Mouse (Mus musculus) spleen, adult 2 months (tissue): ENCODE data around the gene Psmb9. TPM values are rescaled to one million over a fixed set of nuclear protein-coding genes. Genes with fewer than 3 reads are reported as not detected.
A peak's percentile ranks its signal among the peaks of the same experiment; 100 is the strongest.
"Not testable (repeated sequence)": the region's sequence is repeated elsewhere in the genome, so short reads cannot be mapped to it uniquely, and the experiment has no call there.

ENCODE experiments used
- DNase-seq, 2 experiments: peaks; one replicate each; pipeline versions ENCODE4 v3.0.0 to v3.0.0-alpha.2; 2012 to 2021; ENCODE audit warnings: low spot score in 2 of 2, low read depth in 1 of 2
- H3K27ac ChIP-seq: fragments of 200-500 bp; 2 replicates; pipeline ENCODE4 v1.5.1; 2012; ENCODE audit warnings: low read length, inconsistent platforms; ENCODE audit not compliant: insufficient read depth
- H3K27me3 ChIP-seq: fragments of 200-500 bp; 2 replicates; pipeline ENCODE4 v1.6.1; 2012; ENCODE audit warnings: mild to moderate bottlenecking, moderate library complexity, low read length, inconsistent platforms; ENCODE audit not compliant: control insufficient read depth, insufficient read depth
- H3K36me3 ChIP-seq: fragments of 200-500 bp; 2 replicates; pipeline ENCODE4 v1.6.1; 2012; ENCODE audit warnings: mild to moderate bottlenecking, low read length, inconsistent platforms; ENCODE audit not compliant: control insufficient read depth, insufficient read depth
- H3K4me1 ChIP-seq: fragments of 200-500 bp; 2 replicates; pipeline ENCODE4 v1.6.1; 2011; ENCODE audit warnings: inconsistent platforms; ENCODE audit not compliant: control insufficient read depth, insufficient read depth, insufficient read length
- H3K4me3 ChIP-seq: fragments of 200-500 bp; 2 replicates; pipeline ENCODE4 v1.5.1; 2011; ENCODE audit warnings: mild to moderate bottlenecking, inconsistent platforms; ENCODE audit not compliant: insufficient read depth, insufficient read length; ENCODE audit errors: extremely low read depth
- CTCF ChIP-seq: fragments of 200-500 bp; IDR thresholded peaks from 2 replicates; pipeline ENCODE4 v1.5.1; 2011; ENCODE audit warnings: mild to moderate bottlenecking, inconsistent platforms; ENCODE audit not compliant: insufficient read depth, insufficient read length, insufficient replicate concordance; ENCODE audit errors: extremely low read depth
- POLR2A ChIP-seq: fragments of 200-500 bp; IDR thresholded peaks from 2 replicates; pipeline ENCODE4 v1.6.1; 2011; ENCODE audit warnings: low read depth, low read length, inconsistent platforms
- WGBS: fragments of 180-500 bp; shearing (Covaris S2); methylation state at CpG from one replicate; pipeline ENCODE4 v1.1.7; 2018; 5-methylcytosine and 5-hydroxymethylcytosine counted together
- polyA plus RNA-seq: library from polyadenylated mRNA; depleted of rRNA; stranded (reverse); fragments of >200 nt; gene quantifications from 2 replicates; pipeline ENCODE4 v1.2.3, GENCODE M21; 2012

Gene Psmb9
- polyA plus RNA-seq, 1 experiment: 159 TPM

GRCm38 (mm10) chr17:34224816-34225215 lies 37.3 kb upstream of the Psmb9 start:
- Histone ChIP-seq H3K4me3 (no peak overlapping the region), H3K27ac (no peak overlapping the region), H3K36me3 (no peaks in the 10 kb centered on the region), H3K27me3 (no peaks in the 10 kb centered on the region), H3K4me1 (no peaks in the 10 kb centered on the region)
- 98% methylated on average over 3 of the region's 3 CpGs for WGBS
- TF ChIP-seq POLR2A (no peak), CTCF (no peak)
- DNase-seq: peak in 1 of 2 experiments; percentile 1

GRCm38 (mm10) chr17:34220401-34220800 lies 32.8 kb upstream of the Psmb9 start:
- 83% methylated on average over 3 of the region's 16 CpGs for WGBS

GRCm38 (mm10) chr17:34219801-34220200 lies 32.2 kb upstream of the Psmb9 start:
- not testable (repeated sequence) for H3K4me1 ChIP-seq, H3K27me3 ChIP-seq, DNase-seq, H3K27ac ChIP-seq, H3K4me3 ChIP-seq
- 96% methylated on average over 6 of the region's 7 CpGs for WGBS
- H3K36me3 ChIP-seq: peaks cover 24% of the 10 kb centered on the region

More at GRCm38 (mm10) chr17:34220401-34220800, 32.8 kb upstream of the Psmb9 start:
- not testable (repeated sequence) for H3K4me1 ChIP-seq, H3K27me3 ChIP-seq, DNase-seq, H3K4me3 ChIP-seq, H3K27ac ChIP-seq
- H3K36me3 ChIP-seq: peaks cover 20% of the 10 kb centered on the region

- peaks cover 30% of the 10 kb centered on the region for H3K36me3 ChIP-seq
- 87% methylated on average over 7 of the region's 11 CpGs for WGBS
- peak in 1 of 2 experiments; percentile 55 for DNase-seq
- H3K4me1 ChIP-seq, H3K4me3 ChIP-seq, H3K27me3 ChIP-seq, H3K27ac ChIP-seq: not testable (repeated sequence)
- TF ChIP-seq CTCF: peak; percentile 60; the same call in 1 of the 2 replicates
Observed at GRCm38 (mm10) chr17:34219096-34219495, 31.5 kb upstream of the Psmb9 start.

GRCm38 (mm10) chr17:34218675-34219074 lies 31.1 kb upstream of the Psmb9 start:
- no peak for TF ChIP-seq CTCF
- no peak for TF ChIP-seq POLR2A
- Histone ChIP-seq H3K36me3 (peaks cover 34% of the 10 kb centered on the region), H3K4me1 (no peaks in the 10 kb centered on the region), H3K4me3 (no peak overlapping the region), H3K27ac (peak overlapping the region; percentile 54), H3K27me3 (no peaks in the 10 kb centered on the region)
- DNase-seq: peak in 1 of 2 experiments; percentile 8
- WGBS: 78% methylated on average over 11 of the region's 11 CpGs

GRCm38 (mm10) chr17:34217986-34218385 lies 30.4 kb upstream of the Psmb9 start:
- Histone ChIP-seq H3K4me3 (no peak overlapping the region), H3K27me3 (no peaks in the 10 kb centered on the region), H3K36me3 (peaks cover 39% of the 10 kb centered on the region), H3K4me1 (no peaks in the 10 kb centered on the region), H3K27ac (peak overlapping the region; percentile 54; the same call in 1 of the 2 replicates)
- DNase-seq: peak in 1 of 2 experiments; percentile 2
- no peak for TF ChIP-seq CTCF
- no peak for TF ChIP-seq POLR2A
- 86% methylated on average over 5 of the region's 5 CpGs for WGBS

GRCm38 (mm10) chr17:34217216-34217928 lies 29.8 kb upstream of the Psmb9 start:
- DNase-seq: peak in 1 of 2 experiments; percentile 2
- TF ChIP-seq CTCF (no peak), POLR2A (no peak)

More at GRCm38 (mm10) chr17:34217216-34217928, 29.8 kb upstream of the Psmb9 start:
- 86% methylated on average over 8 of the region's 8 CpGs for WGBS
- no peak overlapping the region for H3K4me3 ChIP-seq
- H3K27ac ChIP-seq: no peak overlapping the region
- H3K4me1 ChIP-seq: no peaks in the 10 kb centered on the region
- no peaks in the 10 kb centered on the region for H3K27me3 ChIP-seq
- peaks cover 42% of the 10 kb centered on the region for H3K36me3 ChIP-seq
